Mouse (Mus musculus) embryonic facial prominence, embryonic 14.5 days (tissue): Measurements from ENCODE around the gene Glb1. TPM values are rescaled to one million over a fixed set of nuclear protein-coding genes. Genes with fewer than 3 reads are reported as not detected.
"Not testable (repeated sequence)": the region's sequence is repeated elsewhere in the genome, so short reads cannot be mapped to it uniquely, and the experiment has no call there.

Experiments
- ATAC-seq: fragments of 200-750 bp; cut with Nextera tagmentation; 2 replicates; pipeline ENCODE4 v1.8.0; 2017; ENCODE audit warnings: low read depth, moderate number of reproducible peaks, moderate TSS enrichment
- DNase-seq: peaks from one replicate; pipeline ENCODE4 v3.0.0-alpha.2; 2015; ENCODE audit warnings: low spot score
- H3K27ac ChIP-seq: fragments of 300-500 bp; sonication (generic); replicated peaks from 2 replicates; pipeline ENCODE4 v1.5.1; 2014; ENCODE audit warnings: low read depth, mild to moderate bottlenecking, low read length, moderate library complexity
- H3K27me3 ChIP-seq: fragments of 300-500 bp; sonication (generic); replicated peaks from 2 replicates; pipeline ENCODE4 v1.6.1; 2014; ENCODE audit warnings: low read length; ENCODE audit not compliant: control insufficient read depth, insufficient read depth
- H3K36me3 ChIP-seq: fragments of 300-500 bp; sonication (generic); 2 replicates; pipeline ENCODE4 v1.6.1; 2014; ENCODE audit warnings: low read length, mixed read lengths; ENCODE audit not compliant: control insufficient read depth, insufficient read depth
- H3K4me1 ChIP-seq: fragments of 300-500 bp; sonication (generic); 2 replicates; pipeline ENCODE4 v1.6.1; 2014; ENCODE audit warnings: antibody characterized with exemption, low read length; ENCODE audit not compliant: control insufficient read depth, insufficient read depth
- H3K4me2 ChIP-seq: fragments of 300-500 bp; sonication (generic); 2 replicates; pipeline ENCODE4 v1.6.1; 2014; ENCODE audit warnings: low read depth, mild to moderate bottlenecking, low read length, moderate library complexity, mixed read lengths
- H3K4me3 ChIP-seq: fragments of 300-500 bp; sonication (generic); 2 replicates; pipeline ENCODE4 v1.5.1; 2014; ENCODE audit warnings: low read depth, mild to moderate bottlenecking, low read length
- H3K9ac ChIP-seq: fragments of 300-500 bp; sonication (generic); 2 replicates; pipeline ENCODE4 v1.6.1; 2014; ENCODE audit warnings: low read depth, mild to moderate bottlenecking, low read length, moderate library complexity, mixed read lengths
- H3K9me3 ChIP-seq: fragments of 300-500 bp; sonication (generic); 2 replicates; pipeline ENCODE4 v1.6.1; 2016; ENCODE audit warnings: low read length; ENCODE audit not compliant: control insufficient read depth
- WGBS: fragments of 180-500 bp; shearing (Covaris S2); extraction: QIAGEN DNeasy Blood & Tissue Kit; methylation state at CpG from one replicate; pipeline ENCODE4 v1.1.7; 2014; 5-methylcytosine and 5-hydroxymethylcytosine counted together
- polyA plus RNA-seq: library from polyadenylated mRNA; unstranded; fragments of >200 nt; fragmentation: Nextera tagmentation; extraction: Ambion mirVana; gene quantifications from 2 replicates; pipeline ENCODE4 v1.2.1, GENCODE M21; 2014

The Glb1 gene
- polyA plus RNA-seq, 1 experiment from 2014 or later, result 42.5 TPM

DNA sequence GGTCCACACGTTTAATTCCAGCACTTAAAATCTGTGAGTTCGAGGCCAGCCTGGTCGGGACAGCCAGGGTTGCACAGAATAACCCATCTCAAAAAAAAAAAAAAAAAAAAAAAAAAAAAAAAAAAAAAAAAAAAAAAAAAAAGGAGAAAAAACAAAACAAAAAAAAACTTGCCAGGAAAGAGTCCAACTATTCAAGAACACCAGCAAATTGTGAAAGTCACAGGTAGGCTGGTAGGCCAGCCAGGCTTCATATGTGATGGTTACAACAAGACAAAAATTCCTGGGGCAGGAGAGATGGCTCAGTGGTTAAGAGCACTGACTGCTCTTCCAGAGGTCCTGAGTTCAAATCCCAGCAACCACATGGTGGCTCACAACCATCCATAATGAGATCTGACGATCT lies 119.7 kb downstream of the Glb1 start:
- H3K9ac ChIP-seq, ATAC-seq, H3K4me3 ChIP-seq, H3K4me1 ChIP-seq, H3K36me3 ChIP-seq, H3K27me3 ChIP-seq, H3K9me3 ChIP-seq, H3K27ac ChIP-seq, H3K4me2 ChIP-seq, DNase-seq: not testable (repeated sequence)
- 67% methylated on average over 4 of the region's 4 CpGs for WGBS

DNA sequence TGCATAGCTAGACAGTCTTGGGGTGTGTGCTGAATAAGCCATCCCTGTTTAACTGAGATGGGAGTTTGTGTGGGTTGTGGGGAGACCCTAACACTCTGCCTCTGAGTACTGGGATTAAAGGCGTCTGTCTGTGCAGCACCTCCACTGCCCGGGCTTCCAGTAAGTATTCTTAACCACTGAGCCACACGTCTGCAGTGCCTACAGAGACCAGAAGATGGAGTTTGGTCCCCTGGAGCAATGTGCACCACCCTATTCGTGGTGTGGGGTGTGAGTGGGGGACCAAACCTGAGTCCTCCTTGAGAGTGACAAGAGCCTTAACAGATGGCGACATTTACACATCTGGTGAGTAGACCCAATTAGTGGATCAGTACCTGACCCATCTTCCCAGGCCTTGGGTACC lies 121.2 kb downstream of the Glb1 start:
- 51% methylated on average over 5 of the region's 5 CpGs for WGBS

DNA sequence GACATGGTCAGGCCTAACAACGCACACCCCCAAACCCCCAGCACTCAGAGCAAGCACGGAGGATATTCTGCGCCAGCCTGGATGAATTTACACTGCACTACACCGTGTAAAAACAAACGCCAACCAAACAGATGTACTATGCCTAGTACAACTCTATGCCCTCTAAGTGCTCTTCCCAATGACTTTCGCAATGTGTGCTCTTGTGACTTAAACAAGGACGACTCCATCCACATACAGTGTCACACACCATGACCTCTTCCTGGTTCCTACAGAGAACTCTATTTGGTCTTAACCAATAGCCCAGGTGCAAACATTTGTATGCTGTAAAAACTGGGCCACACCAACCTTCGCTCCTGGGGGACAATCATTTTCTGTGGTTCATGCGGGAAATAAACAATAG lies 121.6 kb downstream of the Glb1 start:
- Histone ChIP-seq H3K4me1 (peaks cover 4% of the 10 kb centered on the region; the same call in 1 of the 2 replicates), H3K36me3 (no peaks in the 10 kb centered on the region), H3K4me2 (no peak overlapping the region), H3K27ac (no peak overlapping the region), H3K4me3 (no peak overlapping the region), H3K27me3 (no peaks in the 10 kb centered on the region), H3K9ac (no peak overlapping the region), H3K9me3 (no peaks in the 10 kb centered on the region)
- ATAC-seq, result no peak
- WGBS, result 88% methylated on average over 9 of the region's 9 CpGs
- DNase-seq, result no peak

More for the DNA sequence above, 121.2 kb downstream of the Glb1 start:
- H3K9ac ChIP-seq, result no peak overlapping the region
- H3K4me3 ChIP-seq, result no peak overlapping the region
- no peak overlapping the region for H3K4me2 ChIP-seq
- no peaks in the 10 kb centered on the region for H3K36me3 ChIP-seq
- DNase-seq, result no peak
- H3K27ac ChIP-seq, result no peak overlapping the region
- ATAC-seq, result no peak
- no peaks in the 10 kb centered on the region for H3K9me3 ChIP-seq
- no peaks in the 10 kb centered on the region for H3K27me3 ChIP-seq
- H3K4me1 ChIP-seq, result peaks cover 1% of the 10 kb centered on the region; the same call in 1 of the 2 replicates

Other genes with a start within 250 kb of the Glb1 start
- not detected in 2 replicates for gene Bcl2a1c, start 70.9 kb upstream of the Glb1 start, polyA plus RNA-seq
- 244 and 245 TPM in 2 replicates for gene Crtap, start 10.4 kb upstream of the Glb1 start, polyA plus RNA-seq
- gene Tmppe, start within 50 bp of the Glb1 start, polyA plus RNA-seq, result 2.1 and 3.2 TPM in 2 replicates
- gene Ccr4, start 103.8 kb downstream of the Glb1 start, polyA plus RNA-seq, result 0.75 and 1.1 TPM in 2 replicates
- 1.3 and 1.4 TPM in 2 replicates for gene C130032M10Rik, start 114.6 kb downstream of the Glb1 start, polyA plus RNA-seq
- gene Trim71, start 163.3 kb downstream of the Glb1 start, polyA plus RNA-seq, result 0.06 and 0.13 TPM in 2 replicates
- gene Cnot10, start 239.1 kb downstream of the Glb1 start, polyA plus RNA-seq, result 52.4 and 63.7 TPM in 2 replicates